Mouse (Mus musculus) right cerebral cortex, postnatal 25 days (tissue): ENCODE results near the gene Hs3st6.
"Not testable (repeated sequence)": the region's sequence is repeated elsewhere in the genome, so short reads cannot be mapped to it uniquely, and the experiment has no call there.

Source experiments
- DNase-seq: peaks from one replicate; pipeline ENCODE4 v3.0.0; 2022

The Hs3st6 gene

DNA sequence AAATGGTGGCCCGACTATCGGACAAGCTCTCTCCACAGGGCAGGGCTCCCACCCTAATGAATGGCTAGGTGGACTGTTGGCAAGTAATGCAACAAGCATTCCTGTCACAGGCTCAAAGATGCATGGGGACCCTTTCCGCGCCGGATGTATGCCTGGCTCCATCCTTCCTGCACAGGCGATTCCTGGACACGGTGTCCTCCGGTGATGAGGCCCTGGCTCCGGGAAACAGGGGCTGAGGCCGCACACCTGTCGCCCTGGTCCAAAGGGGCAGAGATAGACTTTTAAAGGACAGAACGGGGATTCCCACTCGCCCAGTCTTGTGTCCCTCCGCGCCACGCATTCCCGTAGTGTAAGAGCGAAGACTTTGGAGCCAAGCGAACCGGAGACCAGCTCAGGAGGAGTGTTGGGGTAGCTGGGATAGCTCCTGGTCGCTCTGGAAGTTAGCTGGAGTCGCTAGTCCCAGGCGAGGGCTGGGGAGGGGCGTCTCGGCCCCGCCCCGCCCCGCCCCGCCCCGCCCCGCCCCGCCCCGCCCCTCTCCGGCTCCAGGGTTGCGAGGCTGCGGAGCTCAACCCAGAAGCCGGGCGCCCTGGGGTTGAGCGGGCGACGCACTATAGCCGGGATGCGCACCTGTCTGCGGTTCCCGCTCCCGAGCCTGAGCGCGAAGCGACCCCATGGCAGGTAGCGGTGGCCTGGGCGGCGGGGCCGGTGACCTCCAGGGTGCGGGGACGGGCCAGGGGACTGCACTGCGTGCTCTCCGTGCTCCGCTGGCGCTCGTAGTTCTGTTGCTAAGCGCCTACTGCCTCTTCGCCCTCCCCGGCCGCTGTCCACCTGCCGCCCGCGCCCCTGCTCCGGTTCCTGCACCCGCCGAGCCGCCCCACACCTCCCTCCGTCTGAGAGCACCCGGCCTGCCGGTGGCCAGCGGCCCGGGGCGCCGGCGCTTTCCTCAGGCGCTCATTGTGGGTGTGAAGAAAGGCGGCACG is at the start of gene Hs3st6:
Gene Hs3st6 (plus strand): TSS at position 574 of the 980 bp plus-strand sequence.
- DNase-seq: no peak

DNA sequence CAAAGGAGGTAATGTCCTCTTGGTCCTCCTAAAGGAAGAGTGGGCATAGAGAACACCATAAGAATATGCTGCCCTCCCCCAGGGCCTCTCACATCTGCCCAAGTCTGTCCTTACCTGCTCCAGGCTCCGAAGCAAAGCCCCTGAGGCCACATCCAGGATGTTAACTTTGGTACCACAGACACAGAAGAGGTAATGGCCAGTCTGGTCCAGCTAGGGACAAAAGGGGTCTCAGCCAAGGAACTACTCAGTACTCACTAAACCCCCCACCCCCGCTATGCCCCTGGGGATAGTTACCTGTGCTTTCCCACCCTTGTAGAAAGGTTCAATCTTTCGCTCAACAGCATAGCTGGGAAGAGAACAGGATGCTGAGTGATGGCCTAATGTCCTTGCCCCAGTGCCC is 47.0 kb upstream of the Hs3st6 start:
- DNase-seq: no peak

DNA sequence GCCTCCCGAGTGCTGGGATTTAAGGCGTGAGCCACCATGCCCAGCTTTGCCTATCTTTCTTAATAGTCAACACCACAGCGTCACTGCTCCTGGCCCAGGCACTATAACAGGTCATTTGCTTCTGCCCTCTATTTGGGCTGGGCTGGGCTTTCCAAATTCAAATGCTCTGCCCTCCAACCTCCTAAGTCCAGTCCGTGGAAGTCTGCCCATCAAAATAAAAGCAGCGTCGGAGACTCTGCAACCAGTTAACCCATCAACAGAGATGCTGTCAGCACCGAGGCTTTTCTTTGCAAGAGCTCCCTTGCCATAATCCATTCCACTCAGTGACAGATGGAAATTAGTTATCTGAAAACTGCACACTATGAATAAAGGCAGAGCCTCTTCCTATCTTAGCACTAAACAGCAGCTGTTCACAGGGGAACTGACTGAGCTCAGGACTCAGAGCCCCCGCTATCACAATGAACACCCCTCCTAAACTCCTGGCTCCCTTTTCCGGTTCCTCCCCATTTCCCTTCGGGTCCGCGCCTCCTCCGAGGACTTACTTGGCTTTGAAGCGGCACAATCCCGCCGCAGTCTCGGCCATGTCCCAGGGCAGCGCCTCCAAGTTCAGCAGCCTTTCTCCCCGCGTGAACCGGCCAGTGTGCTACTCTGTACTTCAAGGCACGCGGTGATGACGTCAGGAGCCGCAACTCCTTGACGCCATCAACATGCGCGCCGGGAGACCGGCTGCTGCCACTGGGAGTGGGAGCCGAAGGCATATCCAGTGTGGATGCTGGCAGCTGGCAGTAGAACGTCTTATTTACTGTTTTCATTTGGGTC is 45.6 kb upstream of the Hs3st6 start, which contains the start of gene Tbl3:
Gene Tbl3 (minus strand): TSS at position 679 of the 819 bp plus-strand sequence.
- peak; percentile 96 for DNase-seq

DNA sequence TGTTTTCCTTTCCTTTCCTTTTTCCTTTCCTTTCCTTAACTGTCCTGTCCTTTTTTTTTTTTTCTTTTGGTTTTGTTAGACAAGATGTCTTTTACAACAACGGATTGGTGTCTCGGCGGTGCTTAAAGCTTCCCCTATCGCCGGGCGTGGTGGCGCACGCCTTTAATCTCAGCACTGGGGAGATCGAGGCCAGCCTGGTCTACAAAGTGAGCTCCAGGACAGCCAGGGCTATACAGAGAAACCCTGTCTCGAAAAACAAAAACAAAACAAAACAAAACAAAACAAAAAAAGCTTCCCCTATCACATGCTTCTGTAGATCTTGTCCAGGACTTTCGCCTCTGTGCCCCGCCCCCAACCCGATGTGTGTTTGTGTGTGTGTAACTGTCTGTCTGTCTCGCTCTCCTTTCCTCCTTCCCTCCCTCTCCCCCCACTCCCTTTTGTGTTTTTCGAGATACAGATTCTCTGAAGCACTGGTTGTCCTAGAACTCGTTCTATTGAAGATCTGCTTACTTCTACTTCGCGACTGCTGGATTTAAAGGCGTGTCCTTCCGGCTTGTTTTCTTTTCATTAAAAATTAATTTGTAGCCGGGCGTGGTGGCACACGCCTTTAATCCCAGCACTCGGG is 44.9 kb upstream of the Hs3st6 start:
- no peak for DNase-seq

- no peak for DNase-seq
Measured at GRCm38 (mm10) chr17:24708646-24709045, 44.1 kb upstream of the Hs3st6 start.

DNA sequence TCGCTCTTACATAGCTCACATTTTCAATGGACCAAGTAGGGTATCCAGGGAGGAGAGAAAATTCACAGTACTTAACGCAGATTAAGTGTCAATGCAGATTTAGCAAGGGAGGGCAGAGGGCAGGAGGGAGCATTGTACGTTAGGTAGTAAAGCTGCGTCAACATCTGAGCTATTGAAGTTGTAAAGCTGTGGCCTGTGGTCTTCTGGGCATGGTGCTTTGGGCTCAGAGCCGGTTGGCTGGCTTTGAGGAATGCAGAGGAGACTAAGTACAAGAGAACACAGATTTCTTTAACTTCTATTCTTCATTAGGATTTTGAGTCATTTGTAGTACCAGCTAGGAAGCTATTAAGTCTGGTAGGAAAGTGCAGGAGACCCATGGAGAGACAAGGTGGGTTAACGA is 37.2 kb upstream of the Hs3st6 start:
- DNase-seq: no peak

DNA sequence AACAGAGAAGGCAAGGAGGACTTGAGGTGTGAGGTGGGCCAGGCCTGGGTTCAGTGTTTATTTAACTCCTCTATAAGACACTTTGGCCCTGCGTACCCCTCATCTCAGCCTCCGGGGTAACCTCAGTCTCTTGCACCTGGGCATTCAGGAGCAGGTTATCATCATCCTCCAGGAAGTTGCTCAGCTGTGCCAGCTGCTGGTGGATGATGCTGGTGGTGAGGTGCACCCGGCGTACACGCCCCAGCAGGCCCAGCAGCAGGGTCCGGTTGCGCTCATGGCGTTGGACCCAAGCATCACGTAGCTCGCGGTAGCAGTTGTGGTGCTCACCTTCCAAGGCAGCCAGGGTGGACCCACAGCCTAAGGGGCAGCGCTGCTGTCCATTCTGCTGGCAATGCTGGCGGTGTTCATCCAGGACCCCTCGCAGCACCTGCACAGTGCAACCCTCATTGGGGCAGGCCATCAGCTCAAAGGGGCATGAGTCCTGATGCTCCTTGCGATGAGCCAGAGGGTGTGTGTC is 36.6 kb upstream of the Hs3st6 start:
- no peak for DNase-seq

DNA sequence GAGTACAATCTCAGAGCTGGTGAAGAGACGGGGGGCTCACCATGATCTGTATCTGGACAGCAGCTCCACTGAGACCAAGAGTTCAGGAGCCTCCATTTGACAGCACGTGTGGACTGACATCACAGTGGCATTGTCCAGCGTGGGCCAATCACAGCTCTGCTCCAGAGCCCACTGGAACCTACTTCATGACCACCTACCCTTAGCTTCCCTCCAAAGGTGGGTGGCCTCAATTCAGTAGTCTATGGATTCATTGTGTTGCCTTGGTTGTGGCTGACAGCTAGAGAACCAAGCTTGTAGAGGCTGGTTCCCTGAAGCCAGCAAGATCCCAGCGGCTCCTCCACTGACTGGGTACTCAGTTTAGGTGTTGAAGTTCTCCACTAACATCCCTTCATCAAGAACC is 34.8 kb upstream of the Hs3st6 start, which contains the start of the genes Rnf151 and Rps2:
Gene Rnf151 (minus strand): TSS at position 121 of the 400 bp plus-strand sequence.
Gene Rps2 (plus strand): TSS at position 174 of the 400 bp plus-strand sequence.
- DNase-seq: no peak

GRCm38 (mm10) chr17:24718938-24719337 is 33.9 kb upstream of the Hs3st6 start:
- DNase-seq: not testable (repeated sequence)

DNA sequence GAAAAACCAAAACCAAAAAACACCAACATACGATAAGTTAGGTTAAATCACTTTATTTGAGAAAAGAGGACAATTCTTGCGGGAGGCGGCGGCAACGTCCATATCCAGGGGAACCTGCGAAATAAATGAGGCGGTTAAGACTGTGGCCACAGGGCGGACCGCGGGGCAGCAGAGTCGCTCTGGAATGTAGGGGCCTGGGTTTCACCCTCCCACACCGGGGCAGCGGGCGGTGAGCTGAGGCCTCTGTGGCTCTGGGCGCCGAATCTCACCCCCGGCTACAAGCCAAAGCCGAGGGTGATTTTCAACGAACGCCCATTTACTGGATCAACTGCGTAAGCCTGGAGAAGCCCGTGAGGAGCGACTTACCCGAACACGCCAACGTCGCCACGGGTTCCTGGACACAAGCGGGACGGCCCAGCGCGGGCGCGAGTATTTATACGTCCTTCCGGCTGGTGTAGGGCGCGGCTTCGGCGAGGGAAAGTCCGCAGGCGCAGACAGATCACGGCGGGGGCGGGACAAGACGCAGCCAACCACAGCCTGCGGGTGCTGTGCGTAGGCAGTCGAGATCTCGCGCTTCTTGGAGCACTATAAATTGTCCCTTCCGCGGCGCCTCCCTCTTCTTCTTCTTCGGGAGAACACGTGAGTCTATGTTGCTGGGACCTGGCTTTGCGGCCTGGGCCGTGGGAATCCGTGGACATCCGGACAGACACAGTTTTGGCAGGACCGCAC is 33.1 kb upstream of the Hs3st6 start:
- peak; percentile 98 for DNase-seq

- DNase-seq: not testable (repeated sequence)
Measured at GRCm38 (mm10) chr17:24720616-24721015, 32.2 kb upstream of the Hs3st6 start.

DNA sequence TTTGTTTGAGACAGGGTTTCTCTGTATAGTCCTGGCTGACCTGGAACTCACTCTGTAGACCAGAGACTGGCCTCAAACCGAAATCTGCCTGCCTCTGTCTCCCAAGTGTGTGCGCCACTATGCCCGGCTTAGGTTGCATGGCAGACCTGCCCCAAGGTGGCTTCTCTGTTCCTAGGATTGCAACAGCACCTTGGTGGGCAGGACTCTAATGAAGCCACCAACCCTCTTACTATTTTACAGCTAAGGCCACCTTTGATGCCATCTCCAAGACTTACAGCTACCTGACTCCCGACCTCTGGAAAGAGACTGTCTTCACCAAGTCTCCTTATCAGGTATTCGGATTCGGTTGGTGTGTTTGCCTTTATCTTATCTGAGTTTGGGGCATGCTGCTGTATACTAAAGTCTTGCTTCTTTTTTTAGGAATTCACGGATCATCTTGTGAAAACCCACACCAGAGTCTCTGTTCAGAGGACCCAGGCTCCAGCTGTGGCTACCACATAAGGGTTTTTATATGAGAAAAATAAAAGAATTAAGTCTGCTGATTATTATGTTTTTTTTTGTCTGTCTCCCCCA is 31.3 kb upstream of the Hs3st6 start:
- not testable (repeated sequence) for DNase-seq

GRCm38 (mm10) chr17:24722220-24722924 is 30.4 kb upstream of the Hs3st6 start:
- DNase-seq: no peak

DNA sequence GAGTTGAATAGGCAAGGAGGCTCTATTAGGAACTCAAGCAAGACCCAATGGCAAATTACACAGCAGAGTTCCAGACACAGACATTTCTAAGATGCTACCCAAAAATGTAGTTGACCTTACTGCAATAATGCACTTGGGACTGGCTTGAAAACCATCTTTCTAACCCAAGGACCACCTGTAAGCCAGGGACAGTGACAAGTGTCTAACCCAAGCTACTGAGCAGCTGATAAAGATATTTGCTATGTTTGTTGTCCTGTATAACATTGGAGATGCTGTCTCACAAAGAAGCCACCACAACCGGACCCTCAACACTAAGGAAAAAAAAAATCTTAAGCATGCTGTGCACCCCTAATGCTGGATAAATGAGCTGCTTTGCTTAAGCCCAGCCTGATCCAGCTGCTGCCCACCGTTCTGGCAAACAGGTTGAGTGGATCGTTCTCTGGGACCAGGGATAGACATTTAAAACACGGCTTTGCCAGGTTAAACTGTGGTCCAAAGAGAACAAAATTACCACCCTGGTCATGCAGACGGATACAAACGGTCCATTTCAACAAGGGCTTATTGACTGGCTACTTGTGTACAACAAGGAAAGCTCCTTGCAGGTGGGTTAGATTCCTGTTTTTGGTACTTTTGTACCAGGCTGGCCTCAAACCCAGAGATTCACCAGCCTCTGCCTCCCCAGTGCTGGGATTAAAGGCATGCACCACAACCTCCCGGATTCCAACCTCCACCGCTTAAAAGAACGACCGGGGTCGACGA is 29.5 kb upstream of the Hs3st6 start:
- no peak for DNase-seq

GRCm38 (mm10) chr17:24723881-24724180 is 29.0 kb upstream of the Hs3st6 start:
- DNase-seq: no peak

GRCm38 (mm10) chr17:24724184-24724583 is 28.6 kb upstream of the Hs3st6 start, which contains the start of gene Ndufb10:
Gene Ndufb10 (minus strand): TSS chr17:24724478.
- DNase-seq: peak; percentile 93

- no peak for DNase-seq
Measured at GRCm38 (mm10) chr17:24725637-24726390, 27.0 kb upstream of the Hs3st6 start.

DNA sequence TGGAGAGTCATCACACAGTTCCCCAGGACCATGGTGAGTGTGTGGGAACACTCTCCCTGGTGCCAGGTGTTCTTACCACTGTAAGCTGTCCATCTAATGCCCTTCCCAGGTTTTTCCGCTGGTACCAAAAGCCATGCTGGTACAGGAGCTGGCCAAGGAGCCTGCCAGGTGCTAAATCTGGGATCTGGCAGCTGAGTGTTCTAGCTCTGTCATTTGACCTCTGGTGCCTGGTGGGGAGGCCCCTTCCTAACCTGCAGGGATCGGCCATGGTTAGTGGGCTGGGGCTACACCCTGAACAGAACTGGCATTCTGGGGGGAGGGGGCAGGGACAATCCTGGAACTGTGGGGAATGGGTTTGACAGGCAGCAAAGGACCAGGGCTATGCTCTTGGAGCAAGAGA is 25.2 kb upstream of the Hs3st6 start, which contains the start of gene Rpl3l:
Gene Rpl3l (plus strand): TSS at position 203 of the 400 bp plus-strand sequence.
- DNase-seq: no peak

DNA sequence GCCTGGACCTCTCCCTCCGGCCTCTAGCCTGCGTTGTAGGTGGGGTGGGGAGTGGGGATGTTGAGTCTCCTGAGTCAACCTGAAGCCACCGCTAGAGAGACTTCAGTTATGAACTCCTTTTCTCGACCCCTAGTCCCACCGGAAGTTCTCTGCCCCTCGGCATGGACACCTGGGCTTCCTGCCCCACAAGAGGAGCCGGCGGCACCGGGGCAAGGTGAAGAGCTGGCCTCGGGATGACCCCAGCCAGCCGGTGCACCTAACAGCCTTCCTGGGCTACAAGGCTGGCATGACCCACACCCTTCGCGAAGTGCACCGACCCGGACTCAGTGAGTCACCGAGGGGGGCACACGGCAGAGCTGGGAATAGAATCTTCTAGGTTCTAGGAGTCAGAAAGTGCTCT is 24.6 kb upstream of the Hs3st6 start:
- no peak for DNase-seq
